Mouse (Mus musculus) ovary, postnatal 14 days (tissue): ENCODE results near the gene Ehd1.
"Not testable (repeated sequence)": the region's sequence is repeated elsewhere in the genome, so short reads cannot be mapped to it uniquely, and the experiment has no call there.

Experiments used
- DNase-seq: peaks from one replicate; pipeline ENCODE4 v3.0.0; 2022; ENCODE audit warnings: low spot score

Ehd1 gene

GRCm38 (mm10) chr19:6279481-6280144 is 3.1 kb downstream of the Ehd1 start:
- no peak for DNase-seq

GRCm38 (mm10) chr19:6280554-6280953 is 4.0 kb downstream of the Ehd1 start:
- no peak for DNase-seq

DNA sequence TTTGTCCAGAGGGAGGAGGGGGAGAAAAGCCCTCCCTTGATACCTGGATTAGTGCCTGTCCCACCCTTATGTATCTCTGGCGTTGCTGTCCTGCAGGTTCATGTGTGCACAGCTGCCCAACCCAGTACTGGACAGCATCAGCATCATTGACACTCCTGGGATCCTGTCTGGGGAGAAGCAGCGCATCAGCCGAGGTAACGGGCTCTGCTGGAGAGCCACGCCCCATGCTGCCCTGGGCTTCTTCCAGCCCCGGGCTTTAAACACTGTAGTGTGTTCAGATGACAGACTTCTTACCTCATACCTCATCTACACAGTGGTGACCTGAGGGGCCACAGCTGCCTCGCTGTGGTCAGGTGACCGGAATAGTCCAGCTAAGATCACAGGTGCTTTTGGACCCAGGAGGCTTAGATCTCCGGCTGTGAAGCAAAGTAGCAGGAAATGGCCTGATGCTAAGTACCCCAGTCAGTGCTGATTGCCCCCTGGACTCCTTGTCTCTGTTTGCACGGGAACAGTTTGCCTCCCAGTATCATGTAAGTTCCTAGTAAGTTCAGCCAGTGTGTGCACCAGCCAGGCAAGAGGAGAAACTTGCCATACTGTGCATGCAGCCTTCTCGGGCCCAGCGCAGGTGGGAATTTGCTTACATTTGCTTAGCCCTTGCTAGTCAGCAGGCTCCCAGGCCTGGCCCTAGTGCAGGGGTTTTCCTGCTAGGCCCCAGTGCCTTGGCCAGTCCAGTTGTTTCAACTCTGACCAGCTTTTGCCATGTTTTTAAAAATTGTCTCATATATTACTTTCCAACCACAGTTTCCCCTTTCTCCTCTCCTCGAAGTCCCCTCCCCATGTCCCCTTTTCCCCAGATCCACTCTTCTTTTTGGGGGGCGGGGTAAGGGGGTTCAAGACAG is 4.8 kb downstream of the Ehd1 start:
- DNase-seq = no peak

GRCm38 (mm10) chr19:6283001-6283400 is 6.5 kb downstream of the Ehd1 start:
- no peak for DNase-seq

DNA sequence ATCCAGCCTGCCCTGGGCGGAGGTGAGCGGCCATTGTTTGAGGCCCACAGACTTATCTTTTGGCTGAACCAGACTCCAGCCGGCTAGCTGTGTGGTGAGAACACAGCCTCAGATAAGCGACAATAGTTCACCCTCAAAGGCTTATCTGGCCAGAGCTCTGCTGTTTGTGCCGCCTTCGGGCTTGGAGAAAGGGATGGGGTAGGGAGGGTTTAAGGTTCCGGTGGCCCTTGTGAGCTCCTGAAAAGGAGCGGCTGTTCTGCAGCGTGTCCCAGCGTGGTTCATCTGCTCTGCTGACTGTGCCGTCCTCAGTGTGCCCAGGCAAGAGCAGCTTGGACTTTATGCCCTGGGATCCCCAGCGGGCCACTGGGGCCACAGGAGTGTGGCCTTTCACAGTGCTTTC is 8.0 kb downstream of the Ehd1 start:
- DNase-seq = no peak

- no peak for DNase-seq
These were observed 8.7 kb downstream of the Ehd1 start for GRCm38 (mm10) chr19:6285226-6285625.

DNA sequence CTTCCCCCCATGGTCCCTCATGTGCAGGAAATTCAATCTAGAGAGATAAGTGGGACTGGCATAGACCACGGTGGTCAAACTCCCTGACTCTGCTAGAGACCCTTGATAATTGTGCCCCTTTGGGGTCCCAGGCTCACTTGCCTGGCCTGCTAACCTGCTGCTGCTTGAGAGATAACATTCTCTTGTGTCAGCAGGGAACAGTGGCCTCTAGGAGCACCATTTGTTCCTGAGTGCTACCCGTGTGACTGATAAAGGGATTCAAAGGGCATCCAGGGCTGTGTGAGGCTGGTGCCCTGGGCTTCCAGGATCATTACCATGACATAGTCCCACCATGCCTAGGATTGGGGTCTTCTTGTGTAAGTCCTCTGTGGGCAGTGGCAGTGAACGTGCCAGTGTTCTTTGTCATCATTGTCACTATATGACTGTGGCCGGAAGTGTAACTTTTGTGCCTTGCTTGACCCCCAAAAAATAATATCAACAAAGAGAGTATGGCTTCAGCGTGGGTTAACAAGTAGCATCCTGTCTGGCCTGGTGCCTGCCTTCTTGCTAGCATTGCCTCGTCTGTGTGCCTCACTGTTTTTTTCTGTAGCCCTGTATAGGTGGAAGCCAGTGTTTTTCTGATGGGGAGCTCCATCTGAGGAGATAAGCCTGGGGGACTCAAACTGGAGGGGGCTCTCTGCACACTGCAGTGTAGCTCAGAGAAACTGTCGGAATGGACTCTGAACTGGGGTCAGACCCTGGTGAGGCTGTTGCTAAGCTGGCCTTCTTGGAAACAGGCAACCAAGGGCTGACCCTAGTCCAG is 9.3 kb downstream of the Ehd1 start:
- DNase-seq = no peak

GRCm38 (mm10) chr19:6286434-6287401 is 10.2 kb downstream of the Ehd1 start:
- no peak for DNase-seq

- DNase-seq = no peak
These were observed 11.8 kb downstream of the Ehd1 start for GRCm38 (mm10) chr19:6288236-6288894.

DNA sequence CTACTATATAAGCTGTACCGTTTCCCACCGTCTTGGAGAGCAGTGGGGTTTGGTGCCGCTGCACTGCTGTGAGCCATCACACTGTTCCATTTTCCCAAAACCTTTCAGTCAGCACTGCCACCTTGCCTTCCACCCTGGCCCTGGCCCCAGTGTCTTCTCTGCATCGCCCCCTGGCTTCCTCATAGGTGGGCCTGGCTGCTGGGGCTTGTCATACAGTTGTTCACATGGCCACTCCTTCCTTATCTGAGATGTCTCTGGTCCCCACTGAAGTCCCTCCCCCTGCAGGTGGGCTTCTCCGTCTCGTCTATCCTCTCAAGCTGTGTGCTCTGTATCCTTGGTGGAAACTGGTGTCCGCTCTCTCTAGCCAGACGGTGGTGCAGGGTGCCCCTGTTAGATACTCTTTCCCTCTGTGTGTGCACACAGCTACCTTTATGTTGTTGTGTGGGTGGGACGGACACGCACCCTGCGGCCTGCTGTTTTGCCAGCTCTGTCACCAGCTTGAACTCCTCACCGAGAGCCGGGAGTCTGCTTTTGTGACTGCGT is 13.2 kb downstream of the Ehd1 start:
- DNase-seq = no peak

- DNase-seq = not testable (repeated sequence)
These were observed 14.2 kb downstream of the Ehd1 start for GRCm38 (mm10) chr19:6290720-6291116.

- no peak for DNase-seq
These were observed 14.7 kb downstream of the Ehd1 start for GRCm38 (mm10) chr19:6291117-6291781.

DNA sequence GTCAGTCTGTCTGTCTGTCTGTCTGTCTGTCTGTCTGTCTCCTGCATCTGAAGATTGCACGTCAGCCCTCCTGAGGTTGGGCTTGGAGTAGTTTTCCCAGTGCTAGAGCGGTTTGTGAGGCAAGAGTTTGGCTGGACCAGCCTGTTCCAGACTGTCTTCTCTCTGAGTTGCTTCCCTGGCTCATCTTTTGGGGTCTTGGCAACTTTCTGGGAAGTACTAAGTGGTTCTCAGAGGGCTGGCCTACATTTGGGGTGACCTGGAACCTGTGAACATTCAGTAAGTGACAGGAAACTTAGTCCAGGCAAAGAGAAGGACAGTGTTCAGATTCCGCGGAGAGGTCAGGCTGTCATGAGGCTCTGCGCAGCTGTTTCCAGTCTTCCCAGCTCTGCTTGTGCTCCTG is 15.7 kb downstream of the Ehd1 start:
- DNase-seq = no peak

GRCm38 (mm10) chr19:6294301-6294700 is 17.8 kb downstream of the Ehd1 start:
- DNase-seq = no peak

- no peak for DNase-seq
These were observed 20.2 kb downstream of the Ehd1 start for GRCm38 (mm10) chr19:6296551-6297210.

GRCm38 (mm10) chr19:6297641-6298040 is 21.1 kb downstream of the Ehd1 start:
- no peak for DNase-seq

DNA sequence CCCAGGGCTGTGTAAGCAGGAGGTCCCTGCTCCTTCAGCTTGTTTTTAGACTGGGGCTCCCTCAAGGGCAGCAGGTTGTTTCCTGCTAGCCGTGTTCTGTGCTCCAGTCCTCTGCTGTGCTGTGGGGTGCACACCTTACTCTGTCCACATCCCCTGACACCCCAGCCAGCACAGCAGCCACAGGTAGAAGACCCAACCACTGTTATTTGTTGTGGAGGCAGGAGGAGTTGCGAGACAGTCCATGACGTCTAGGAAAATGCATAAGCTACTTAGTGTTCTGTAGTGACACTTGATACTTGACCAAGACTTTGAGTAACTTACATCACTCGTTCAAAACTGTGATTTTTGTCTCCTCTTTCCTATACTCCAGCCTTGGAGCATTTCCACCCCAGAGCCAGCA is 22.5 kb downstream of the Ehd1 start:
- DNase-seq = no peak

- DNase-seq = no peak
These were observed 23.1 kb downstream of the Ehd1 start for GRCm38 (mm10) chr19:6299450-6300267.
